Mouse (Mus musculus) liver, adult (tissue): ENCODE data around the gene Rbp7.

Source experiments
- GATA4 ChIP-seq: IDR thresholded peaks from 2 replicates; pipeline ENCODE4 v1.6.1; 2014; ENCODE audit warnings: mild to moderate bottlenecking, low read length; ENCODE audit not compliant: insufficient replicate concordance

Rbp7 gene

DNA sequence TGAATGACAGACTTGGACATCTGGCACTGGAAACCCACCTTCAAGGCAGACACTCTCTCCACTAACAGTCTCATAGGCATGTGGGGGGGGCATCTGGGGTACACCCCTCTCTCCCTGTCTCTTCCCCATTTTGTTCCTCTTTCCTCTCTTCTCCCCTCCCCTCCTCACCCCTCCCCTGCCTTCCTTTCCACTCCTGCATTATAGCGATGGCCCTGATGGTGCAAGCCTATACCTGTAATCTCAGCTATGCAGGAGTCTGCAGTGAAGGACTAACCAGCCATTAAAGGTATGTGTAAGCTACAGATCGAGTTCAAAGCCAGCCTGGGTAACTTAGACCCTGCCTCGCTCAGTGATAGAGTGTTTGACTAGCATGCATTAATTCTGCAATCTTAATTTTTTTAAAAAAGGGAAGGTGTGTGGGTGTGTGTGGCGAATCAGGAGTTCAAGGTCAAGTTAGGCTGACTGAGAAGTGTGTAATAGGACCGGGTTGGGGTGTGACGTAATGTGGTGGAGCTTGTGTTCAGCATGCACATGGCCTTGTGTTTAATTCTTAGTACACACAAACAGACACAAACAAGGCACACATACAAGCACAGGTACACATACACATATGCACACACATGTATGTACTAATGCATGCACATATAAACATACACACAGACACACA, 7.7 kb upstream of the Rbp7 start:
- TF ChIP-seq GATA4: no peak

DNA sequence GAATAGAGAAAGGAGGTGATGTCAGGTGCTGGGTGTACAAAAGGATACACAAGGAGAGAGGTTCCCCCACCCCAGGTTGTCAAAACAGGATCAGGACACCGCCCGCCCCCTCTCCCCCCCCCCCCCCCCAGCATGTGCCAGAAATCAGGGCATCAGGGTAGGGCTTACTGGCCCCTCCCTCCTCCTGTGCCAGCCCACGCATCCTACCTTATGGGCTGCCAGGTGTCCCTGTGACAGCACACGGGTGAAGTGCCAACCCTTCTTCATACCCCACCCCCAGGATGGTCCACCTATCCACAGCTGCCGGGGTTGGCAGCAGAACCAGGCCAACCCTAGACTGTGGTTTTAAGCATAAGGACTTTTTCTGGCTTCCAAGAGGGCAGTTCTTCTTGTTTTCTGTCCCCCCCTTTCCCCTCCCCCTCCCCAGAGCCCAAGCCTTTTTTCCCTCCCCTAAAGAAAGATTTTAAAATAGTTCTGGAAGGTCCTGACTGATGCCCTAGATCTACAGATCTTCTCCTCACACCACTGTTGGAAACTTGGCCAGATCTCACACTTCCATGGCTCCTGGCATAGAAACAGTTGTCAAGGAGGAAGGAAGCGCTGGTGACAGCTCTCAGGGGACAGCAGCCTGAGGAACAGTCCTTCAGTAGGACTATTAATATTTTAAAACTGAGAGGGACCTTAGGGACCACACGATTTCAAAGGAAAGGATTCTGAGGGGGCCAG, 7.0 kb upstream of the Rbp7 start:
- TF ChIP-seq GATA4: no peak

DNA sequence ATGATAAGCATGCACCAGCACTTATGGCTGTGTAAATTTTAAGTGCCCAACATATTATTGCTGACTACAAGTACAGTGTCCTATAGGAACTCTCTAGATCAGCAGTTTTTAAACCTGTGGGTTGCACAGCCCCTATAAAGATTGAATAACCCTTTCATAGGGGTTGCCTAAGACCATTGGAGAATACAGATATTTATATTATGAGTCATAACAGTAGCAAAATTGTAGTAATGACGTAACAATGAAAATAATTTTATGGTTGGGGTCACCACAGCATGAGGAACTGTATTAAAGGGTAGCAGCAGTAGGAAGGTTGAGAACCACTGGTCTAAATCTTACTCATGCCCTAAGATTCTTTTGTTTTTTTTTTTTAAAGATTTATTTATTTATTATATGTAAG, 4.6 kb upstream of the Rbp7 start:
- no peak for TF ChIP-seq GATA4

DNA sequence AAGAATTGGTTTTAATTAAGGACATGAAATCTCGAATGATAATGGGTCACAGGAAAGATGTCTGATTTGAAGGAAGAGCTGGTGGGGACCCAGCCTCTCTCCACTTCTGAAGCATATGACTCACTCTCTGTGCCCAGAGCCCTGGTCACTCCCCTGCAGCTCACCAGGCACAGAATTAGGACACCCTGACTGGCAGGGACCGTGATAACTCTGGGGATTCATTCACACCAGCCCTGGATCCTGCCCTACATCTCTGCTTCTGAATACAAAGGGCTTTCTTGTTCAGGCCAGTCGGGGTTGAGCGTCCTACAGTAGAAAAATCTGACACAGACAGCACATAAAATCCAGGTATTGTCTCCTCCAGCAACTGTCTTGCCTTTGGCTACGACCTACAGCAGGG, 3.7 kb upstream of the Rbp7 start:
- no peak for TF ChIP-seq GATA4

- TF ChIP-seq GATA4: no peak
Observed at GRCm38 (mm10) chr4:149457831-149458430, 3.2 kb upstream of the Rbp7 start.

DNA sequence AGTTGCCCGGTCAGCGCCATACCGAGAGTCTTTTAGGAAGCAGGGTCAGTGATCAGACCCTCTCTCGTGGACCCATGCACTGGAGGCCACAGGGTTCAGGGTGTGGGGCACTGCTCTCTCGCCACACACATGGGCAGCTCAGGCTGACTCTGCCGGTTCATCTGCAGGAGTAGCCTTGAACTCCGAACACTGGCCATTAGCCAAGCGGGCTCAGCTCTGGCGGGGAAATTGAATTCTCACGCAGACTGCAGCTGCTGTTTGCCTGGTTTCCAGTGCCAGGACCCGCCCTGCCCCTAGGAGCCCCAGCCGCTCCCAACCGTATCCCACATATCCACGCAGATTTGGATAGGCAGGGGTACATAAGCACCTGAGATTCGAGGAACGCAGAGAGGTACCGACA, 515 bp downstream of the Rbp7 start:
- no peak for TF ChIP-seq GATA4

DNA sequence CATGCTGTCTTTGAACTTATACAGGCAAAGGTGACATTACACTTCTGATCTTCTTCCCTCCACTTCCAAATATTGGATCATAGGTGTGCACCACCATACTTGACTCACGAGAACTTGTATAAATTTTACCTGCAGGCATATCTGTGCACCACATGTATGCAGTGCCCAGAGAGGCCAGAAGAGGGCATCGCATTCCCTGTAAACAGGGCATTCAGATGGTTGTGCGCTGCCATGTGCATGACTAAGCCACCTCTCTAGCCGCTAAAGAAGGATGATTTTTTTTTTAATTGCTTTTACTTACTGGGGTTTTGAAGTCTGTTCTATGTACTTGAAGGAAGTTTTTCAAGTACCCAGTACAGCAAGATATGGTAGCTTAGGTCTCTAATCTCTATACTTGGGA, 1.1 kb downstream of the Rbp7 start:
- no peak for TF ChIP-seq GATA4

DNA sequence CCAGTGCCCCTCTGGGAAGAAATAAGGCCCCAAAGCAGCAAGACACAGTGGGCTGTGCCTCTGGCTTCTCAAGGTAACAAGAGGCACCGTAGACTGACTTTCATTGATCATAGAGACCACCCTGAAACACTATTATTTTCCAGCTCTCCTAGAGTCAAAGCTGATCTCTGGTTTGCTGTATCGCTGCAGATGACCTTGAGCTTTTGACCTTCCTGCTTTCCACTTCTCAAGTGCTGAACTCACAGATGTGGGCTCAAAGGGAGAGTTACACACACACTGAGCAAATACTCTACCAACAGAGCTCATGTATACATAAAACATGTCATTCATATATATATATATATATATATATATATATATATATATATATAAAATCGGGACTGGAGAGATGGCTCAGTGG, 4.1 kb downstream of the Rbp7 start:
- no peak for TF ChIP-seq GATA4

- no peak for TF ChIP-seq GATA4
Observed at GRCm38 (mm10) chr4:149446309-149446708, 8.5 kb downstream of the Rbp7 start.

DNA sequence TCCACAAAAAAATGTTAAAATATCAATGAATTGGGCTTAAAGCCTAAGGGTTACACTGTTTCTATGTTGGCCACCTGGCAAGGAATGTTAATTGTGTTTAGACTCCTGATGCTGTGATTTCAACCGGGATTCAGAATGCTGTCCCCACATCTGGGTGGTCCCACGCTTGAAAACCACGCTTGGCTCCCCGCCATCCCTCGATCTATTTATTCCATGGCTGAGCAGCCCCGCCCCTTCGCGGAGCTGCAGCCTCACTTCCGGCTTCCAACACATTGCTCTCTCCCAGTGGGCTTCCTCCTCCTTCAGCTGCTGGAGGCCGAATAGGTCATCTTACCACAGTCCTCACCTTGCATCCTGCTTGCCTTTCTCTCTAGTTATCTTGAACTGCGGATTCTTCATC, 8.9 kb downstream of the Rbp7 start:
- TF ChIP-seq GATA4: no peak

GRCm38 (mm10) chr4:149444964-149445701, 9.6 kb downstream of the Rbp7 start:
- TF ChIP-seq GATA4: no peak

DNA sequence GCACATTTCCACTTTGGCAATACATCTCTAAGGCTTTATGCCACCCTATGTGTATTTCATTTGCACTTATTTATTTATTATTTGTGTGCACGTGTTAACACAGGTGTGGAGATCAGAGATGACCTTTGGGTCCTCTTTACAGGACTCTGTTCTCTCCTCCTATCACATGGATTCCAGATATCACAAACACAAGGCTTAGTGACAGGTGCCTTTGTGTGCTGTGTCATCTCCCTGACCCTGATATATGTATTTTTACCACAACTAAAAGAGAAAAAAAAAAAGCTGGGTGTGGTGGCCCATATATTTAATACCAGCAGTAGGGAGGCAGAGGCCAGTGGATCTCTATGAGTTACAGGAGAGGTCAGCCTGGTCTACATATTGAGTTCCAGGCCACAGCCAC, 10.3 kb downstream of the Rbp7 start:
- TF ChIP-seq GATA4: no peak

DNA sequence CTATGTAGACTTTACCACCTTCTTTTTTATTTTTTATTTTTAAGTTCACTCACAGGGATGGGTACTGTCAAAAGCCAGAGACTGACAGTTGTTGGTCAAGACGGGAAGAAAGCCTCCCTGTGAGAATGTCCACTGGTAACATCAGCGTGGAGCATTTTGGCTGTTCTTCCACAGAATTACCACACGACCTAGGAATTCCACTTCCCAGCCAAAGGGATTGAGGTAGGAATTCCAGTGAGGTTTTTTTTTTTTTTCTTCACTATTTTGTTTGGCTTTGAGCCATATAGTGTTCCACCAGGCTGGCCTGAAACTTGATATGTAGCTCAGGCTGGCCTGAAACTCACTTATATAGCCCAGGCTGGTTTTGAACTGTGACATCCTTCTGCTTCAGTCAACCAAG, 12.3 kb downstream of the Rbp7 start:
- no peak for TF ChIP-seq GATA4

DNA sequence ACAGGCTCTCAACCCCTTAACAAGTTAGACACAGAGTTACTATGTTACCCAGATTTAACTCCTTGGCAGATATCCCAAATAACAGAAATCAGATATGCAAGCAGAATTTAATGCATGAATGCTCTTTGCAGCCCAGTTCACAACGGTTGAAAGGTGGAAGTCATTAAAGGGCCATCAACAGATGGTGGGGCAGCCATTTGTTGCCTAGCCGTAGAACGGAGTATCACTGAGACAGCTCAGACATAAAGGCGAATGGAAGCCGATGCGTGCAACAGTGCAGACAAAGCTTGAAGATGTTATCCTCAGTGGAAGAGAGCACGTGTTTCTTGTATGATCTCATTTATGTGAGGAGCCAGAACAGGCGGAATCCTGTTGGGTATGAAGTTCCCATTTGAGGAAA, 14.2 kb downstream of the Rbp7 start:
- TF ChIP-seq GATA4: no peak

DNA sequence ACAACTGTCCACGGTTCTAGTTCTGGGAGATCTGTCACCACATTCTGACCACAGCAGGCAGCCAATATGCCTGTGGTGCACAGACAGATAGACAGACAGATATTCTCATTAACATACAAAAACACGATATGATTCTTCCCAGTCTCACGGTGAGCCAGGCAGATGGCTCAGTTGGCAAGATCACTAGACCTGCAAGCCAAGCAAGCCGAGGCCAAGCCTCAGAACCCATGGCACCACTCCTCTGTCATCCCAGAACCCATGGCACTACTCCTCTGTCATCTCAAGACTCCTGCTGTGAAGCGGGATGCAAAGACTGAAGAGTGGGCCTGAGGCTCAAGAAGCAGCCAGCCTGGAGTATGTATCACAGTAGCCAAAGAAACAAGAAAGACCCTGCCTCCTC, 25.2 kb downstream of the Rbp7 start:
- TF ChIP-seq GATA4: no peak
